Mouse (Mus musculus): Measurements from ENCODE around the gene Mpzl1.

DNA sequence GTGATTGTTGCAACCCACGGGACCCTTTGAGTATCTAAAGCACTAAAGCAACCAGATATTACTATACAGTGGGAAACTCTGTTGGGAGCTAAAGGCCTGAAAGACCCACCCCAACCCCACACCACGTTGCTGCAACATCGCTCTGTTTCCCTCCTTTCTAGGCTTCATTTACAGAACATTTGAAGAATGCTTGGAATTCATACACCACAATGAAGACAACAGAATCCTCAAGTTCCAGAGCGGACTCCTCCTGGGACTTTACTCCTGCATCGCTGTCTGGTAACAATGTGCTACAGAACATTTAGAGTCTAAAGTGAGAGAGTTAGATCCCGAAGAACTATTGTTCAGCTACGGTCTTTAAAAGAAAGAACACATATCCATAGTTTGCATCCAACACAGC is 66.9 kb downstream of the Mpzl1 start:
- no peak for TF ChIP-seq CTCF (IDR thresholded peaks at IDR 0.05)
- TF ChIP-seq EP300 (IDR thresholded peaks at IDR 0.05; ENCODE audit: insufficient read depth, low read depth, low read length): no peak
- TF ChIP-seq POLR2A (IDR thresholded peaks at IDR 0.05; ENCODE audit: insufficient read depth, low read depth, low read length): no peak

Measured in heart, adult 2 months (tissue).